Mouse (Mus musculus): Measurements from ENCODE around the gene Vps45.

DNA sequence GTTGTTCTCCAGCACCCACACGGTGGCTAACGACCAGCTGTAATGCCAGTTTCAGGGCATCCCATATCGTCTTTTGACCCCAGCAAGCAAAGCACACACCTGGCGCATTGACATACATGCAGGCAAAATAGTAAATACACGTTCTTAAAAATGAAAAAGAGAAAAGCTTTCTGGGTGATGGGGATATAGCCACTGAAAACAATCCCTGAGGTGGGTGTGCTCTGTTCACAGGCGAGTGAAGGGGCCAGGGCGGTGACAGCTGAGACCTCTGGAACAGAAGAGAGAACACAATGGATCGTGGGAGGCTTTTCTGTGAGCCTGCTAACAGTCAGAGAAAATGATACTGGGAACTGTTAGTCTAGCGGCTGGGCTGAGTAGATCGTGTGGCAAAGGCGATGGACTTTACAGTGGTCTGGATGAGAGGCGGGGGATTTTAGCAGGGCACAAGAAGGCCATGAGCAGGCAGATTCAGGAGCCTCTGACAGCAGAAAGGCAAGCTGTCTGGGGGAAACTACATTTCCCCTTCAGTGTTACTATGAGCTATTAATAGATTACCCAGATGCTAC is 14.7 kb upstream of the Vps45 start:
- TF ChIP-seq CTCF (IDR thresholded peaks at IDR 0.05; ENCODE audit: insufficient read depth, low read length): no peak
- TF ChIP-seq POLR2A (IDR thresholded peaks at IDR 0.05; ENCODE audit: borderline replicate concordance, extremely low read depth, low read depth, low read length): no peak

All from lung, adult 2 months (tissue).